Mouse (Mus musculus) forebrain, embryonic 10.5 days (tissue): ENCODE results near the gene Cenpu. TPM values are rescaled to one million over a fixed set of nuclear protein-coding genes. Genes with fewer than 3 reads are reported as not detected.

ENCODE experiments used
- DNase-seq: peaks from one replicate; pipeline ENCODE4 v3.0.0-alpha.2; 2017; ENCODE audit warnings: low spot score; ENCODE audit errors: extremely low spot score
- H3K27ac ChIP-seq: fragments of 300-500 bp; sonication (generic); 2 replicates; pipeline ENCODE4 v1.5.1; 2016; ENCODE audit warnings: mild to moderate bottlenecking
- H3K27me3 ChIP-seq: fragments of 300-500 bp; sonication (generic); 2 replicates; pipeline ENCODE4 v1.6.1; 2016; ENCODE audit warnings: mild to moderate bottlenecking; ENCODE audit not compliant: poor library complexity, severe bottlenecking
- H3K36me3 ChIP-seq: fragments of 300-500 bp; sonication (generic); replicated peaks from 2 replicates; pipeline ENCODE4 v1.6.1; 2016; ENCODE audit warnings: mild to moderate bottlenecking, moderate library complexity
- H3K4me1 ChIP-seq: fragments of 300-500 bp; sonication (generic); 2 replicates; pipeline ENCODE4 v1.6.1; 2016
- H3K4me3 ChIP-seq: fragments of 300-500 bp; sonication (generic); 2 replicates; pipeline ENCODE4 v1.5.1; 2016; ENCODE audit warnings: mild to moderate bottlenecking, moderate library complexity
- H3K9me3 ChIP-seq: fragments of 300-500 bp; sonication (generic); 2 replicates; pipeline ENCODE4 v1.6.1; 2016; ENCODE audit warnings: mild to moderate bottlenecking, moderate library complexity
- WGBS: fragments of 180-500 bp; shearing (Covaris S2); methylation state at CpG from one replicate; pipeline ENCODE4 v1.1.7; 2016; 5-methylcytosine and 5-hydroxymethylcytosine counted together
- polyA plus RNA-seq: library from polyadenylated mRNA; unstranded; fragments of >200 nt; fragmentation: Nextera tagmentation; extraction: Ambion mirVana; gene quantifications from 2 replicates; pipeline ENCODE4 v1.2.1, GENCODE M21; 2016

Gene Cenpu
- polyA plus RNA-seq, 1 experiment from 2014 or later: 34.2 TPM

DNA sequence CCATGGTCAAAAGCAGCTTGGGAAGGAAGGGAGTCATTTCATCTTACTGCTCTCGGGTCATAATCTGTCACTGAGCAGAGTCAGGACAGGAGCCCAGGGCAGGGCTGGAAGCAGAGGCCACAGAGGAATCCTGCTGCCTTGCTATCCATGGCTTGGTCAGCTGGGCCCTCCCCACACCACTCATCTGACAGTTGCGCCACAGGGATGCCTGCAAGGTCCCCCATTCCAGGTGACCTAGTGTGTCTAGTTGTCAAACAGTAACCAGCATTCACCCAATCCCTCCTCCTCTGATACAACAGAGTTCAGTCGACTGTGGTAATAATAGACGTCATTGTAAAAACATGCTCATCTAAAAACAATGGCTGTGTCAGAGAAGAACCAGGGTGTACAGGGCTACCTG lies 22.3 kb upstream of the Cenpu start:
- 86% methylated on average over 4 of the region's 4 CpGs for WGBS
- no peaks in the 10 kb centered on the region for H3K36me3 ChIP-seq
- H3K4me3 ChIP-seq: no peak overlapping the region
- no peak overlapping the region for H3K27ac ChIP-seq
- H3K27me3 ChIP-seq: no peaks in the 10 kb centered on the region
- H3K9me3 ChIP-seq: no peaks in the 10 kb centered on the region
- no peak for DNase-seq
- no peaks in the 10 kb centered on the region for H3K4me1 ChIP-seq

DNA sequence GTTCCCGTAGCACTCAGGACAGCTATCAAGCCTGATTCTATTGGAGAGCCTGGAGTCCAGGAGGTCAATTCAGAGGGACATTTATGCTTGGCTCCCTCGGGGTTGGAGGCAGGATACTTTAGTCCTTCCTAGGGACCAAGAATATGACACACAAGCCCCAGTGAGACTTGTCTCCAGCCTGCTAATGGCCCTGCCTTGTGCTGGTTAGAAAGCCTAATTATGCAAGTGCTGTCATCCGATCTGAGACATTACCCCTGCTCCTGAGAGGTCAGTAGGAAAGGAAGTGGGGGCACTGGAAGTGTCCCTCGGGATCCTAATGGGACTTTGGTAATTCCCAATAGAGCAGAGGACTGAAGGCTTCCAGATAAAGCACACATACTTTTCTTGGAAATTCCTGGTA lies 21.3 kb upstream of the Cenpu start:
- WGBS: 58% methylated on average over 4 of the region's 4 CpGs
- Histone ChIP-seq H3K4me1 (no peaks in the 10 kb centered on the region), H3K36me3 (no peaks in the 10 kb centered on the region), H3K9me3 (no peaks in the 10 kb centered on the region), H3K27ac (no peak overlapping the region), H3K4me3 (no peak overlapping the region), H3K27me3 (no peaks in the 10 kb centered on the region)
- no peak for DNase-seq

DNA sequence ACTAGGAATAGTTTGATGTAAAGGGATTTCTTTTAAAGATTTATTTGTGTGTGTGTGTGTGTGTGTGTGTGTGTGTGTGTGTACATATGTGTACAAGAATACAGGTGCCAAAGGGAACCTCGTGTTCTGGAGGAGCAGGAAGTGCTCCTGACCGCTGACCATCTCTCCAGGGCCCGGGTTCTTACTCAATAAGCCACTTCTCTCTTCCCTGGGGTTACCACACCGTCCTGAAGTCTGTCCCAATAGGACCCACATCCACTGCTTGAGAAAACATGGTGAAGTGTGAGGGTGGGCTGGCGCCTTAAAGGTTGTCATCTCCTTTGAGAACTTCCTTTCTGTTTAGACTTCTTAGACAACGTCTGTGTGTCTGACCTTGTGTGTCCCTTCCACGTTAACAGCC lies 17.9 kb upstream of the Cenpu start:
- WGBS: 91% methylated on average over 7 of the region's 7 CpGs
- H3K9me3 ChIP-seq: no peaks in the 10 kb centered on the region
- H3K36me3 ChIP-seq: no peaks in the 10 kb centered on the region
- no peaks in the 10 kb centered on the region for H3K27me3 ChIP-seq
- no peak for DNase-seq
- no peak overlapping the region for H3K4me3 ChIP-seq
- no peaks in the 10 kb centered on the region for H3K4me1 ChIP-seq
- H3K27ac ChIP-seq: no peak overlapping the region

DNA sequence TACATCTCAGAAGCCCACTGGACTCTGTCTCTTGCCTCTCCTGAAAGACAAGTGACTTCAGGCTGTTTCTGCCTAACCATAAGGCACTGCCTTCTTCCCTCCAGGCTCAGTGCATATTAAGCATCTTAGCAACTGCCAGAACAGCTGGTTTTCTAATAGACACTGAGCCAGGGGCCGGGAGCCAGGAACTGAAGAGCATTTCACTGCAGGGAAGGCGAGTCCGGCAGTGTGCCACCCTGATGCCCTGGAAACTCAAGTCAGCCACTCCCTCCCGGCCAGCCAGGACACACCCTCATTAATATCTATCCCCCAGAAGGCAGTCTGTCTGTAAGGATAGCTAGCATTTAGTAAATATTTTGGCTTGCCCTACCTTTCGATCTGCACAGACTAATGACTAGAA lies 12.1 kb upstream of the Cenpu start:
- no peaks in the 10 kb centered on the region for H3K4me1 ChIP-seq
- H3K9me3 ChIP-seq: no peaks in the 10 kb centered on the region
- no peak for DNase-seq
- H3K27me3 ChIP-seq: no peaks in the 10 kb centered on the region
- H3K27ac ChIP-seq: no peak overlapping the region
- 72% methylated on average over 5 of the region's 5 CpGs for WGBS
- H3K36me3 ChIP-seq: no peaks in the 10 kb centered on the region
- no peak overlapping the region for H3K4me3 ChIP-seq

DNA sequence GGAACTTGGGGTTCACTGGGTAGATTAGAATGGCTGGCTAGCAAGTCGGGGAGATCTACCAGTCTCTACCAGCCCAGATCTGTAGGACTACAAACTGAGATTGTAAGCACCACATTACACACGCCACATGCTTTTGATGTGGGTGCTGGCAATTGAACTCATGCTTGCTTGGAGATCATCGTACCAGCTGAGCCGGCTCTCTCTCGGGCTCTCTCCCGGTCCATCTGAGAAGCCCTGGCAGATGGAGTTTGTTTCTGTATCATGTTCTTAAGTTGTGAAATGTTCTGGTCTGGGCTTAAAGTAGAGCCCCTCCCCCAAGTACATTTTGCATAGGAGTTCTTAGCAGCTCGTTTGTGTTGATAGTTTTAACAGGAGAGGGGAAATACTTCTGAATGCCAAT lies 8.6 kb upstream of the Cenpu start:
- no peak overlapping the region for H3K4me3 ChIP-seq
- H3K9me3 ChIP-seq: no peaks in the 10 kb centered on the region
- no peak for DNase-seq
- WGBS: 87% methylated on average over 7 of the region's 7 CpGs
- no peaks in the 10 kb centered on the region for H3K4me1 ChIP-seq
- no peaks in the 10 kb centered on the region for H3K27me3 ChIP-seq
- H3K36me3 ChIP-seq: no peaks in the 10 kb centered on the region
- H3K27ac ChIP-seq: no peak overlapping the region

DNA sequence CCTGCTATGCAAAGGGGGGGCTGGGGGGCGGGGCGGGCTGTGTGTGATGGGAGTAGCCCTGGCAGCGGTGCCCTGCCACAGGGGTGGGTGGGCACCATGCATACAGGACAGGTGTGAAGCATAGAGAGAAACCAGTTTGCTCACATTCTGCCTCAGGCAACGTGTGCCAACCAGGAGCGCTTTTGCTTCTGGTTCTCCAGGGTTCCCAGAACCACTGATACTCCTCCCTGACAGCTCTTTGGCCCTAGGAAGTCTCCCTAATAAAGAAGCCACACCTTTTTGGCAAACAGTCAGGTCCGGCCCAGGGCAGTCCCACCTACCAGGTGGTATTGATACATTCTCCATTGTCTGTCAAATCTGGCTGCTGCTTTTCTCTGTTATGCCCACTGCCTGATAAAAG lies 8.2 kb upstream of the Cenpu start:
- WGBS: 80% methylated on average over 6 of the region's 6 CpGs
- Histone ChIP-seq H3K9me3 (no peaks in the 10 kb centered on the region), H3K4me1 (no peaks in the 10 kb centered on the region), H3K36me3 (no peaks in the 10 kb centered on the region), H3K27ac (no peak overlapping the region), H3K4me3 (no peak overlapping the region), H3K27me3 (no peaks in the 10 kb centered on the region)
- DNase-seq: no peak

DNA sequence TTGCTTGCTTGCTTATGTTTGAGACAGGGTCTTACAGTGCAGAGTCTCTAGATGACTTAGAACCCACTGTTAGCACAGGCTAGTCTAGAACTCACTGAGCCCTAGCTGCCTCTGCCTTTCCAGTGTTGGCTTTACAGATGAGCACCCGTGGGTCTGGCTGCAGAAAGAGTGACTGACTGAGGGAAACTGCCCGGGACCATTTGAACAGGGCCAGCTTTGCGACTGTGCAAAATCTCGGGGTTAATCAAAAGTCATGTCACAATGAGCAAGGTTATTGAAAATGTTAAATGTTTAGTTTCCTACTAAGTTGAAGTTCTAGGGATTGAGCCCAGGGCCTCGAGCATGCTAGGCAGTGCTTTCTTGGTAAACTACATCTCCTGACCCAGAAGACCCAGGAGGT lies 6.0 kb upstream of the Cenpu start:
- H3K27ac ChIP-seq: no peak overlapping the region
- H3K4me3 ChIP-seq: no peak overlapping the region
- no peaks in the 10 kb centered on the region for H3K27me3 ChIP-seq
- DNase-seq: no peak
- WGBS: 81% methylated on average over 5 of the region's 5 CpGs
- no peaks in the 10 kb centered on the region for H3K36me3 ChIP-seq
- H3K4me1 ChIP-seq: peaks cover under 1% of the 10 kb centered on the region; the same call in 1 of the 2 replicates
- no peaks in the 10 kb centered on the region for H3K9me3 ChIP-seq

DNA sequence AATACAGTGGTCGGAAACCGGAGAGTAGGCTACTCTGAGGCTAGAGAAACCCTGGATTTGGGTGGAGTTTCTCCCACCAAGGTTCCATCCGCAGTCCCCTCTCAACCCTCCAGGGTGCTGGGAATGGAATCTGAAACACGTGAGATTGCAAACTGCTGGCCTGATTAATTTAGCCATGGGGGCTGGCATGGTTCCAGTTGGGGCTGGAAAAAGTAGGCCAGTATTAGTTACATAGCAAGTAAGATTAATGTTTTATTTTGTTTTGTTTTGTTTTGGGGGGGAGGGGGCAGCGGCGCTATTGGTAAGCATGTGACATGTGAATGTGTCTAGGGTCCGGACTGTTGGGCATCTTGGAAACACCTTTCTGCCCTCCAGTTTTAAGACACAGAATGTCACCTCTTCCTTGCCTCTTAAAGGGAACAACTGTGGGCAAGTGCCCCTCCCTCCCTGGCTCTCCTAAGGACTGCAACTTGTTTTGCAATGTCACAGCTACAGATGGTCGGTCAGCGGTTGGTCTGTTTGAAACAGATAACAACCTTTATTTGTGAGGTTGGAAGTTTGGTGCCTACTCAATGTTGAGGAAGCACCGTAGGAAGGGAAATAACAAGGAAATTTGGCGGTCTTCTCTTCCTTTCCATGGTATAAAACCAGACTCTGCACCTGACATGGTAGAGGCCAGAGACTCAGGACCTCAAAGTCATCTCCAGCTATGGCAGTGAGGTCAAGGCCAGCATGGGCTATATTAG lies 5.2 kb upstream of the Cenpu start:
- peaks cover 5% of the 10 kb centered on the region for H3K4me1 ChIP-seq
- no peaks in the 10 kb centered on the region for H3K27me3 ChIP-seq
- H3K9me3 ChIP-seq: no peaks in the 10 kb centered on the region
- WGBS: 88% methylated on average over 11 of the region's 11 CpGs
- no peak for DNase-seq
- H3K4me3 ChIP-seq: no peak overlapping the region
- no peaks in the 10 kb centered on the region for H3K36me3 ChIP-seq
- H3K27ac ChIP-seq: 0 out of 2 replicates have a peak overlapping the region, but pooled peaks have one; percentile 10

DNA sequence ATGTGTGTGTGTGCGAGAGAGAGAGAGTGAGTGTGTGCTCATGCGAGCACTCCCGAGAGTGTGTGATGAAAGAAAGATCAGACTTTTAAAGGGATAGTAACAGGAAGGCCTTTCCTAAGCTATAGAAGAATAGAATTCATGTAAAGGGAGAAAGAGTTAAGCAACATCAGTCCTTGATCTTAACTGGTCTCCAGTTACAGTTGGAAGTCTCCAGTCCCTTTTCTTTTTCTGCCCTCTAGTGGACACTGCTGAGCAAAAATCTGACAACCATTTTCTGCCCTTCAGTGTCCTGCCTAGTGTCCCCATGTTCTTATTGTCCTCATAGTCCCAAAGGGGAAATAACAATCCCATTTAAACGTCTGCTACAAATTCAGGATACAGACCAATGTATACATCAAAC lies 4.6 kb upstream of the Cenpu start:
- Histone ChIP-seq H3K36me3 (no peaks in the 10 kb centered on the region), H3K27ac (0 out of 2 replicates have a peak overlapping the region, but pooled peaks have one; percentile 10), H3K4me1 (peaks cover 5% of the 10 kb centered on the region), H3K9me3 (no peaks in the 10 kb centered on the region), H3K27me3 (no peaks in the 10 kb centered on the region), H3K4me3 (no peak overlapping the region)
- WGBS: 51% methylated on average over 4 of the region's 4 CpGs
- DNase-seq: no peak

DNA sequence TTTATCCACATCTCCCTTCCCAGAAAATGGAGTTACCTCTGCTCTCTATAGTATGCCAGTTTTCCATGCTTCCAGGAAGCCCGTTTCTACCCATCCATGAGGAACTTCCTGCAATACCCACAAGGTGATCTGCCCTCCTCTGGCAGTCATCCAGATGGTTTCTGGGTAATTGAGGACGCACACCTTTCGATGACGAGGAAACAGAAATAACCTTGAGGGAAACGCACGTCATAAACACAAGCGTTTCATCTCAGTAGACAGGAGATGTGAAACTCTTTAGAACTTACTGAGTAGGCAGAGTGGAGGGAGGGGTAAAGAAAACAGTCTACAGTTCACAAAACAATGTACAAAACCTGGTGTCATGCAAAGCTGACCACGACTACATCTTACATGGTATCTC lies 1.8 kb upstream of the Cenpu start:
- peaks cover 4% of the 10 kb centered on the region for H3K36me3 ChIP-seq
- H3K27me3 ChIP-seq: no peaks in the 10 kb centered on the region
- H3K4me1 ChIP-seq: peaks cover 20% of the 10 kb centered on the region
- no peak overlapping the region for H3K4me3 ChIP-seq
- WGBS: 87% methylated on average over 8 of the region's 8 CpGs
- H3K9me3 ChIP-seq: no peaks in the 10 kb centered on the region
- no peak overlapping the region for H3K27ac ChIP-seq
- no peak for DNase-seq

DNA sequence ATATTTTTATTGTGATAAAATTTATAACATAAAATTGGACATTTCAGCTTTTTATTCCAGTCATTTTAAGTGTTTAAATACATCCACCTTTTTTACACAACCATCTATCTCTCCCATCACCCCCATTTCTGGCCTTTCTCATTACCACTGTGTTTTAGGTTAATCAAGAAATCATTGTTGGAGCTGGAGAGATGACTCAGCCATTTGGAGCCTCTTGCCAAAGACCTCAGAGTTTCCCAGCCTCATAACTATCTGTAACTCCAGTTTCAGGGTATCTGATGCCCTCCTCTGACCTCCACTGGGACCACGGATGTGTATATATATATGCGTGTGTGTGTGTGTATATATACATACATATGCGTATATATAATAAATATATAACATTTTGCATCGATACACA lies 799 bp upstream of the Cenpu start:
- H3K27ac ChIP-seq: peak overlapping the region; percentile 81

DNA sequence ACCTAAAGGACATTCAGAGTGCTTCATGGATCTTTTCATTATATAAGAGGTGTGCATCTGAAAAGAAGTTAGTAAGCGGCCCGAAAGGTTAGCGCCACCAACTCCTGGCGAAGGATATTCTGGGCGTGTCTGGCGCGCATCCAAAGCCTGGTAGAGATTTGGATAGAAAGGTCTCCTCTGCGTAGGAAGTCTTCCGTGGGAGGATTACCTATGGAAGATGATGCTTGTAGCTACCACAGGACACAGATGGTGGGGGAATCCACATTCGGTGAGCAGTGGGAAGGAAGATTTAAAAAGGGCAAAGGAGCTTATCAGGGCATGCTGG lies 575 bp downstream of the Cenpu start:
- no peaks in the 10 kb centered on the region for H3K9me3 ChIP-seq
- peak overlapping the region; percentile 85 for H3K27ac ChIP-seq
- WGBS: 4% methylated on average over 10 of the region's 10 CpGs
- no peak for DNase-seq
- no peaks in the 10 kb centered on the region for H3K27me3 ChIP-seq
- H3K36me3 ChIP-seq: peaks cover 27% of the 10 kb centered on the region
- H3K4me1 ChIP-seq: peaks cover 20% of the 10 kb centered on the region
- H3K4me3 ChIP-seq: peak overlapping the region; percentile 85

More for the DNA sequence above, 799 bp upstream of the Cenpu start:
- Histone ChIP-seq H3K4me3 (peak overlapping the region; percentile 85), H3K4me1 (peaks cover 20% of the 10 kb centered on the region), H3K9me3 (no peaks in the 10 kb centered on the region), H3K27me3 (no peaks in the 10 kb centered on the region), H3K36me3 (peaks cover 13% of the 10 kb centered on the region)
- DNase-seq: no peak
- 54% methylated on average over 4 of the region's 4 CpGs for WGBS

DNA sequence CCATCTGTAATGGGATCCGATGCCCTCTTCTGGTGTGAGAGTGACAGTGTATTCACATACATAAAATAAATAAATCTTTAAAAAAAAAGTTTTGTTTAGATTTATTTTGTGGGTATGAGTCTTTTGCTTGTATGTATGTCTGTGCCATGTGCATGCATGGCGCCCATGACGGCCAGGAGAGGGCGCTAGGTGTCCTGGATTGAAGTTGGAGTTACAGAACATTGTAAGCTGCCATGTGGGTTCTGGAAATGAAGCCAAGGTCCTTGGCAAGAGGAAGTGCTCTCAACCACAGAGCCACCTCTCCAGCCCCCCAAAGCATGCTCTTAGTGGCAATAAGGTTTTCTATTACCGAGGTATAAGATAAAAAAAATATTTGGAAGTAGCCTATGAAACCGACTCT lies 7.6 kb downstream of the Cenpu start:
- no peaks in the 10 kb centered on the region for H3K4me1 ChIP-seq
- no peaks in the 10 kb centered on the region for H3K9me3 ChIP-seq
- no peak overlapping the region for H3K4me3 ChIP-seq
- no peak overlapping the region for H3K27ac ChIP-seq
- H3K36me3 ChIP-seq: peaks cover 90% of the 10 kb centered on the region
- no peaks in the 10 kb centered on the region for H3K27me3 ChIP-seq
- DNase-seq: no peak
- WGBS: 79% methylated on average over 6 of the region's 6 CpGs

DNA sequence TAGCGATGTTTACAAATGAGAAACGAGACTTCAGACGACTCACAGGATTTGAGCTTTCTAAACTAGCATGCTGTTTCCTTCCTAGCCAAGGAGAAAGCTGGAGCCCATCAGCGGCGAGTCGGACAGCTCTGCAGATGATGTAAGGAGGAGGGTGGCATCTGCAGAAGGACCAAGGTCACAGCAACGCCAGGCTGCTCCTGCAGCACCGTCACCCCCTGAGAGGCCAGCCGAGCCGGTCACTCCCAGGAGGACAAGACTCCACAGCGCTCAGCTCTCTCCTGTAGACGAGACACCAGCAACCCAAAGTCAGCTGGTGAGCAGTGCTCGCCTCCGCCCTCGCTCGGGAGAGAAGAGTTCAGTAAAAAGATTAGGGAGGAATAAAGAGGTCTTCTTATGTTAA lies 10.5 kb downstream of the Cenpu start:
- Histone ChIP-seq H3K4me3 (no peak overlapping the region), H3K36me3 (peaks cover 81% of the 10 kb centered on the region), H3K27ac (no peak overlapping the region), H3K4me1 (no peaks in the 10 kb centered on the region), H3K27me3 (no peaks in the 10 kb centered on the region), H3K9me3 (no peaks in the 10 kb centered on the region)
- DNase-seq: no peak
- WGBS: 95% methylated on average over 16 of the region's 16 CpGs
